Mouse (Mus musculus) heart, adult 2 months (tissue): ENCODE results near the gene Kcnh1.

Source experiments
- CTCF ChIP-seq: fragments of 200-600 bp; IDR thresholded peaks from 2 replicates; pipeline ENCODE4 v1.8.1; 2022; ENCODE audit warnings: antibody characterized with exemption, mild to moderate bottlenecking, moderate library complexity
- EP300 ChIP-seq: fragments of 200-500 bp; IDR thresholded peaks from 2 replicates; pipeline ENCODE4 v1.6.1; 2011; ENCODE audit warnings: low read depth, low read length, control low read depth; ENCODE audit not compliant: insufficient read depth
- POLR2A ChIP-seq: fragments of 200-500 bp; IDR thresholded peaks from 2 replicates; pipeline ENCODE4 v1.6.1; 2011; ENCODE audit warnings: mild to moderate bottlenecking, low read depth, low read length, control low read depth; ENCODE audit not compliant: insufficient read depth

- TF ChIP-seq POLR2A (no peak), CTCF (no peak), EP300 (no peak)
These were observed 19.1 kb upstream of the Kcnh1 start for GRCm38 (mm10) chr1:192171477-192171876.
